Mouse (Mus musculus): ENCODE results near the gene Bace2. TPM values are rescaled to one million over a fixed set of nuclear protein-coding genes. Genes with fewer than 3 reads are reported as not detected.

Bace2 gene
- polyA plus RNA-seq, 1 experiment from 2014 or later = 9.7 TPM

DNA sequence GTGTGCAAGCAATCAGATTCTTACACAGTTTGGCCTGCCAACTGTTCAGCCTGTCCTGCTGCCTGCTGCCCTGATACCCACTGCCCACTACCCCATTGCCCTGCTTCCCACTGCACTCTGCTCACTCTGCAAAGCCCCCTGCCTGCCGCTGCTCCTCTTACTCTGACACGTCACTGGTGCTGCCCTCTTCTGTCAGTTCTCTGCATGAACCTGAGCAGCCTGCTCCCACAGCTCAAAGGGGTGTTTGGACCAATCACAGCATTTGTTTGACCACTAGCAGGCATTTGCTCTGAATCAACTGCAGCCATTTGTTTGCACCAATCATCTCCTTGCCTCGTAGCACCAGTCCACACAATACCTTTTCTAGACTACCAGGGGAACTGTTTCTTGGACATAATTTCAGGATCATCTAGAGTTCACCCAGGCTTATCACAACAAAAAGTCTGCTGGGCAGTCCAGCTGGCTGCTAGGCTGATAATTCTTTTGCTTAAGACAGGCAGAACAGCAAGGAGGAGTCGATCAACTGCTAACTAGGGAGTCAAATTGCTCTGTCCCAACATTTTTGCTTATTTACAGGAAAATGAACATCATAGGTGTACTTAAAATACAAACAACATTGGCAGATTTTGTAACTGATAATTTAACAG lies 61.5 kb downstream of the Bace2 start:
- H3K4me2 ChIP-seq (ENCODE audit: low read length) = no peak overlapping the region
- no peaks in the 10 kb centered on the region for H3K36me3 ChIP-seq (ENCODE audit: control insufficient read depth, insufficient read depth, low read length)
- WGBS = 8% methylated on average over 4 of the region's 4 CpGs
- no peak overlapping the region for H3K4me3 ChIP-seq (ENCODE audit: low read depth, low read length)
- H3K9me3 ChIP-seq (ENCODE audit: control insufficient read depth, low read length) = no peaks in the 10 kb centered on the region
- DNase-seq (ENCODE audit: low spot score) (peak; percentile 69), ATAC-seq (replicated peaks; ENCODE audit: low FRiP score, low TSS enrichment, low read depth) (no peak; the same call in 1 of the 2 replicates)
- H3K27ac ChIP-seq (ENCODE audit: low read depth) = no peak overlapping the region
- 0 out of 2 replicates have a peak, but pooled peaks cover 3% of the 10 kb centered on the region for H3K4me1 ChIP-seq (replicated peaks; ENCODE audit: control insufficient read depth, insufficient read depth, low read length)
- no peak overlapping the region for H3K9ac ChIP-seq (ENCODE audit: low read length)
- no peaks in the 10 kb centered on the region for H3K27me3 ChIP-seq (replicated peaks; ENCODE audit: control insufficient read depth, insufficient read depth, low read length)

DNA sequence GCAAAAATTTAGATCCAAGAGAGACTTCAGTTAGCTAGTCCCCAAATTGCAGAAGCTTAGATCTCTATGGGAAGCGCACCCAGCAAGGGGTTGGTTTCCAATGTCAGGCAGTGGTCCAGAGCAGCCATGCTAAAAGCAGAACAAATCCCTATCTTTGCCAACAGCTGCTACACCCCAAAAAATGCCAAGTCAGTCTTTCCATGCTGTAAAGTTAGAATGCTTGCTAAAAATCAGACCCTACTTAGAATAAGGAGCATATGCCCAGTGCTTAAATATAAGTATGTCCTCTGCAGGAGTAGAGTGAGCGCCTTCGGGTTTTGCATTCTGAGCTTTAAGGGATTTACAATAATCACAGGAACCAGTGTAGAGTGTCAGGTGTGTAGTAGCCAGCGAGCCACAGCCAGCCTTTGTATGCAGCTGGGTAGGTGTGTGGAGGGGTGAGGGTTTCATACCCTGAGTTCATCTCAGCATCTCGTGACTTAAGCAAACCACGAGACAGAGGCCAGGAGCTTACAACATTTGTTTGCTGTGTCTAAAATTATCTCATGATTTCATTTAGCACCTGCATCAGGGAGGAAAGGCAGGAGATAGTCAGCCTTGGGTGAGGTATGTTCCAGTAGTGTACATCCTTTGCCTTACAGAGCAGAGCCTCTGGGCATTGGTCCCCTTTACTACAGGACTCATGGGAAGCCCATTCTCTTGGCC lies 62.4 kb downstream of the Bace2 start:
- no peak for DNase-seq (ENCODE audit: low spot score)
- WGBS = 85% methylated on average over 6 of the region's 6 CpGs
- H3K9ac ChIP-seq (ENCODE audit: low read length) = no peak overlapping the region

DNA sequence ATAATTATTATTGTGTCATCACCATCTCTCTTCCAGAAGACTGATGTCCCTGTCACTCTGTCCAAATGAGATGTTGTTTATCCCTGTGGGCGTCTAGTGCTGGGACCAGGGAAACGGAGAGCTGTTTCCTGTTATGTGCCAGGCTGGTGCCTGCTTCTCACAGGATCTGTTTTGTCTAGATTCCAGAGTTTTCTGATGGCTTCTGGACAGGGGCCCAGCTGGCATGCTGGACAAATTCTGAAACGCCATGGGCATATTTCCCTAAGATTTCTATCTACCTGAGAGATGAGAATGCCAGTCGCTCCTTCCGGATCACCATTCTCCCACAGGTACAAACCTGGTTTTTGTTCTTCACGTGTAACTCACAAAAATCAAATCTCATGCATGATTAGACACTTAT lies 65.1 kb downstream of the Bace2 start:
- 78% methylated on average over 6 of the region's 6 CpGs for WGBS
- H3K4me2 ChIP-seq (ENCODE audit: low read length) = no peak overlapping the region
- H3K4me3 ChIP-seq (ENCODE audit: low read depth, low read length) = no peak overlapping the region
- 0 out of 2 replicates have a peak, but pooled peaks cover 3% of the 10 kb centered on the region for H3K4me1 ChIP-seq (replicated peaks; ENCODE audit: control insufficient read depth, insufficient read depth, low read length)
- ATAC-seq (replicated peaks; ENCODE audit: low FRiP score, low TSS enrichment, low read depth) = no peak
- no peak overlapping the region for H3K27ac ChIP-seq (ENCODE audit: low read depth)
- H3K36me3 ChIP-seq (ENCODE audit: control insufficient read depth, insufficient read depth, low read length) = no peaks in the 10 kb centered on the region
- no peak overlapping the region for H3K9ac ChIP-seq (ENCODE audit: low read length)
- no peaks in the 10 kb centered on the region for H3K27me3 ChIP-seq (replicated peaks; ENCODE audit: control insufficient read depth, insufficient read depth, low read length)
- H3K9me3 ChIP-seq (ENCODE audit: control insufficient read depth, low read length) = no peaks in the 10 kb centered on the region
- no peak for DNase-seq (ENCODE audit: low spot score)

More for the DNA sequence above, 62.4 kb downstream of the Bace2 start:
- Histone ChIP-seq H3K27ac (ENCODE audit: low read depth) (no peak overlapping the region), H3K4me1 (replicated peaks; ENCODE audit: control insufficient read depth, insufficient read depth, low read length) (0 out of 2 replicates have a peak, but pooled peaks cover 3% of the 10 kb centered on the region), H3K9me3 (ENCODE audit: control insufficient read depth, low read length) (no peaks in the 10 kb centered on the region), H3K36me3 (ENCODE audit: control insufficient read depth, insufficient read depth, low read length) (no peaks in the 10 kb centered on the region), H3K27me3 (replicated peaks; ENCODE audit: control insufficient read depth, insufficient read depth, low read length) (no peaks in the 10 kb centered on the region), H3K4me2 (ENCODE audit: low read length) (no peak overlapping the region), H3K4me3 (ENCODE audit: low read depth, low read length) (no peak overlapping the region)
- no peak for ATAC-seq (replicated peaks; ENCODE audit: low FRiP score, low TSS enrichment, low read depth)

DNA sequence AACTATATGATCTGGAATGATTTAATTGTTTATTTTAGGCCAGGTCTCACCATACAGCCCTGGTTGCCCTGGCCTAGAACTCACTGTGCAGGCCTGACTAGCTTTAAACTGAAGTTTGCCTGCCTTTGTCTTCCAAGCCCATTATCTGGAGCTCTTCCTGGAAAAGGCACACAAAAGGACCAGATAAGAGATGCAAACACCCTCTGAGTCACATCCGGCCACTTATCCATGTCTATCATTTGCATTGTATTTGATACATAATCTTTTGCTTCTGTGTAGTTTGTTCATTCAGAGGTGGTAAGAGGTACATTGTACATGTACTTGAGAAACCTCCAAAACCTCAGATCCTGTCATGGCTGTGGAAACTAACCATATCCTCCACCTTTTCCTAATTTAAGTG lies 67.1 kb downstream of the Bace2 start:
- no peak for DNase-seq (ENCODE audit: low spot score)
- WGBS = 71% methylated on average over 1 of the region's 1 CpGs
- Histone ChIP-seq H3K36me3 (ENCODE audit: control insufficient read depth, insufficient read depth, low read length) (no peaks in the 10 kb centered on the region), H3K4me1 (replicated peaks; ENCODE audit: control insufficient read depth, insufficient read depth, low read length) (no peaks in the 10 kb centered on the region), H3K4me3 (ENCODE audit: low read depth, low read length) (no peak overlapping the region), H3K27ac (ENCODE audit: low read depth) (no peak overlapping the region), H3K9me3 (ENCODE audit: control insufficient read depth, low read length) (no peaks in the 10 kb centered on the region), H3K9ac (ENCODE audit: low read length) (no peak overlapping the region), H3K27me3 (replicated peaks; ENCODE audit: control insufficient read depth, insufficient read depth, low read length) (no peaks in the 10 kb centered on the region), H3K4me2 (ENCODE audit: low read length) (no peak overlapping the region)
- no peak for ATAC-seq (replicated peaks; ENCODE audit: low FRiP score, low TSS enrichment, low read depth)

DNA sequence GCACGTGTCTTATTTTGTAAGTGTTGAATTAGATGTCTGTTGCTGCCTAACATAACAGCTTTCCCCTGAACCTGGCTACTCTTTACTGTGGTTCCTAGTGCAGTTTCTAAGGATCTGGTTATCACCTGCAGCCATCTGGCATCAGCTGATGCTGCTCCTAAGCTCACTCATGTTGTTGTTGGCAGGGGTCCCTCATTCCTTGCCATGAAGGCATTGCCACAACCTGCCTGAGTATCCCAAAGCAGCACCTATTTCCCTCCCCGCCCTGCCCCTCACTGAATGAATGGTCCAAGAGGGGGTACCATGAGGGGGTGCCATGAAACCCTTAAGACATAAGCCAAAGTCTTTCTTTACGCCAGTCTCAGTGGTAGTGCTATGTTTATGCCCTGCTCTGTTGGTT lies 71.5 kb downstream of the Bace2 start:
- H3K27me3 ChIP-seq (replicated peaks; ENCODE audit: control insufficient read depth, insufficient read depth, low read length) = no peaks in the 10 kb centered on the region
- no peak overlapping the region for H3K4me3 ChIP-seq (ENCODE audit: low read depth, low read length)
- no peaks in the 10 kb centered on the region for H3K4me1 ChIP-seq (replicated peaks; ENCODE audit: control insufficient read depth, insufficient read depth, low read length)
- no peaks in the 10 kb centered on the region for H3K9me3 ChIP-seq (ENCODE audit: control insufficient read depth, low read length)
- DNase-seq (ENCODE audit: low spot score) (no peak), ATAC-seq (replicated peaks; ENCODE audit: low FRiP score, low TSS enrichment, low read depth) (no peak)
- no peak overlapping the region for H3K4me2 ChIP-seq (ENCODE audit: low read length)
- no peaks in the 10 kb centered on the region for H3K36me3 ChIP-seq (ENCODE audit: control insufficient read depth, insufficient read depth, low read length)
- 80% methylated on average over 3 of the region's 3 CpGs for WGBS
- H3K27ac ChIP-seq (ENCODE audit: low read depth) = no peak overlapping the region
- no peak overlapping the region for H3K9ac ChIP-seq (ENCODE audit: low read length)

DNA sequence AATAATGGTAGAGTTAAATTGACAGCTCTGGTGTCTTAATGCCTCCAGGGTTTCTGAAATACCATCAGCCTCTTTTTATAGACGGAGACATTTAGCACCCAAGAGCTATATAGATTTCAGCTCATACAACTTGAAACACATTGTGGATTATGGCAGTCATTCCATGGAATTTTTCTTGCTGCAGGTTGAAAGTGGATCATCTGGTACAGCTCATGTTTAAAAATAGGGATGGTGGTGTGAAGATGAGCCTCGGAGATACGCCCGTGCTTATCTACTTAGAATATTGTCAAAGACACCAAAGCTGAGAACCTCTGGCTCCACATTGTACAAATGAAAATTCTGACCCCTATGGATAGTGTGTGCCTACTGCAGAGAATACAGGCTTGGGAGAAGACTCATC lies 73.5 kb downstream of the Bace2 start:
- no peak overlapping the region for H3K4me3 ChIP-seq (ENCODE audit: low read depth, low read length)
- H3K27me3 ChIP-seq (replicated peaks; ENCODE audit: control insufficient read depth, insufficient read depth, low read length) = no peaks in the 10 kb centered on the region
- no peak overlapping the region for H3K4me2 ChIP-seq (ENCODE audit: low read length)
- WGBS = 93% methylated on average over 4 of the region's 4 CpGs
- H3K4me1 ChIP-seq (replicated peaks; ENCODE audit: control insufficient read depth, insufficient read depth, low read length) = no peaks in the 10 kb centered on the region
- ATAC-seq (replicated peaks; ENCODE audit: low FRiP score, low TSS enrichment, low read depth) = no peak
- no peak overlapping the region for H3K27ac ChIP-seq (ENCODE audit: low read depth)
- H3K36me3 ChIP-seq (ENCODE audit: control insufficient read depth, insufficient read depth, low read length) = no peaks in the 10 kb centered on the region
- H3K9ac ChIP-seq (ENCODE audit: low read length) = no peak overlapping the region
- no peak for DNase-seq (ENCODE audit: low spot score)
- no peaks in the 10 kb centered on the region for H3K9me3 ChIP-seq (ENCODE audit: control insufficient read depth, low read length)

DNA sequence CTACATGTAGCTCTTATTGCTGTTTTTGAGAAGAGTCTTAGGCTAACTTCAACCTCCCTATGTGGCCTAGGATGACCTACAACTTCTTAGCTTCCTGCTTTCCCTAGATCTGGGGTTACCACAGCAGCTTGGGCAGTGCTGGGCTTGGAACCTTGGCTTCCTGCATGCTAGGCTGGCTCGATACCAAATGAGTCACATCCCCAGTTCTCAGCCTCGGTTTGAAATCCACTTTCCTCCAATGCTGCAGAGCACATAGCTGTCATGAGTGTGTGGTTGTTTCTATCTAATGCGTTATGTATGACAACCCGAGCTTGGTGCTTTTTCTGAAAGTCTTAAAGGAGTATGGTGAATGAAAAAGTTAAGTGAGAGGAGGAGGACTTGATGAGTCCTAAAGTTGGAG lies 74.8 kb downstream of the Bace2 start:
- WGBS = 69% methylated on average over 4 of the region's 4 CpGs
- Histone ChIP-seq H3K4me1 (replicated peaks; ENCODE audit: control insufficient read depth, insufficient read depth, low read length) (no peaks in the 10 kb centered on the region), H3K27me3 (replicated peaks; ENCODE audit: control insufficient read depth, insufficient read depth, low read length) (no peaks in the 10 kb centered on the region), H3K9me3 (ENCODE audit: control insufficient read depth, low read length) (no peaks in the 10 kb centered on the region), H3K4me2 (ENCODE audit: low read length) (no peak overlapping the region), H3K36me3 (ENCODE audit: control insufficient read depth, insufficient read depth, low read length) (no peaks in the 10 kb centered on the region), H3K9ac (ENCODE audit: low read length) (no peak overlapping the region), H3K4me3 (ENCODE audit: low read depth, low read length) (no peak overlapping the region), H3K27ac (ENCODE audit: low read depth) (no peak overlapping the region)
- ATAC-seq (replicated peaks; ENCODE audit: low FRiP score, low TSS enrichment, low read depth) (no peak), DNase-seq (ENCODE audit: low spot score) (no peak)

DNA sequence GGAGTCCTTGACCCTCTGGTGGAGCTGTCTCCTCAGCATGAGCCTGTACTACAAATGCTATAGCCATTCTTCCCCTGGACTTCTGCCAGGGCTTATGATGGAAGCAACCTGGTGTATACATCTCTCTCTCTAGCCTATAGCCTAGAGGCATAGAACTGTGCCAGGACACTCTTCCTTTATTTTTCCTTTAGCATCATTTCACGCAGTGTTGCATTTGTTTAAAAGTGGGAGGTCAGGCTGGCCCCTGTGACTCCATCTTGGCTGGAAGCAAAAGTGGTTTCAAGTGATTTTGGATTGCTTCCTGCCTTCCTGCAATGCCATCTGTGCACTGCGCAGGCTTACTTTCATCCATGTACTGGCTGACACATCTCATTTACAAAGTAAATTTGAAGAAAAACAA lies 77.7 kb downstream of the Bace2 start:
- H3K9ac ChIP-seq (ENCODE audit: low read length) = no peak overlapping the region
- no peak overlapping the region for H3K27ac ChIP-seq (ENCODE audit: low read depth)
- 65% methylated on average over 2 of the region's 2 CpGs for WGBS
- H3K9me3 ChIP-seq (ENCODE audit: control insufficient read depth, low read length) = no peaks in the 10 kb centered on the region
- H3K4me2 ChIP-seq (ENCODE audit: low read length) = no peak overlapping the region
- no peak for DNase-seq (ENCODE audit: low spot score)
- H3K4me1 ChIP-seq (replicated peaks; ENCODE audit: control insufficient read depth, insufficient read depth, low read length) = no peaks in the 10 kb centered on the region
- H3K27me3 ChIP-seq (replicated peaks; ENCODE audit: control insufficient read depth, insufficient read depth, low read length) = no peaks in the 10 kb centered on the region
- ATAC-seq (replicated peaks; ENCODE audit: low FRiP score, low TSS enrichment, low read depth) = no peak
- no peak overlapping the region for H3K4me3 ChIP-seq (ENCODE audit: low read depth, low read length)
- no peaks in the 10 kb centered on the region for H3K36me3 ChIP-seq (ENCODE audit: control insufficient read depth, insufficient read depth, low read length)

Data from intestine, embryonic 14.5 days (tissue).